Mouse (Mus musculus) forebrain, embryonic 13.5 days (tissue): ENCODE measurements around the gene Mplkip. TPM values are rescaled to one million over a fixed set of nuclear protein-coding genes. Genes with fewer than 3 reads are reported as not detected.

ENCODE experiments used
- ATAC-seq: fragments of 200-750 bp; cut with Nextera tagmentation; 2 replicates; pipeline ENCODE4 v1.8.0; 2017
- H3K27ac ChIP-seq: fragments of 300-500 bp; sonication (generic); 2 replicates; pipeline ENCODE4 v1.5.1; 2015; ENCODE audit warnings: inconsistent platforms, mild to moderate bottlenecking, moderate library complexity
- H3K27me3 ChIP-seq: fragments of 300-500 bp; sonication (generic); 2 replicates; pipeline ENCODE4 v1.6.1; 2015; ENCODE audit warnings: mild to moderate bottlenecking, inconsistent platforms
- H3K36me3 ChIP-seq: fragments of 300-500 bp; sonication (generic); 2 replicates; pipeline ENCODE4 v1.6.1; 2015; ENCODE audit warnings: mild to moderate bottlenecking, inconsistent platforms; ENCODE audit not compliant: poor library complexity, severe bottlenecking
- H3K4me1 ChIP-seq: fragments of 300-500 bp; sonication (generic); 2 replicates; pipeline ENCODE4 v1.6.1; 2015; ENCODE audit warnings: inconsistent platforms
- H3K4me2 ChIP-seq: fragments of 300-500 bp; sonication (generic); 2 replicates; pipeline ENCODE4 v1.6.1; 2015; ENCODE audit warnings: inconsistent platforms, mild to moderate bottlenecking, moderate library complexity
- H3K4me3 ChIP-seq: fragments of 300-500 bp; sonication (generic); 2 replicates; pipeline ENCODE4 v1.5.1; 2015; ENCODE audit warnings: mild to moderate bottlenecking, inconsistent platforms
- H3K9ac ChIP-seq: fragments of 300-500 bp; sonication (generic); 2 replicates; pipeline ENCODE4 v1.6.1; 2015; ENCODE audit warnings: mild to moderate bottlenecking, inconsistent platforms
- H3K9me3 ChIP-seq: fragments of 300-500 bp; sonication (generic); replicated peaks from 2 replicates; pipeline ENCODE4 v1.6.1; 2016; ENCODE audit warnings: inconsistent platforms
- WGBS: fragments of 180-500 bp; shearing (Covaris S2); methylation state at CpG from one replicate; pipeline ENCODE4 v1.1.7; 2015; 5-methylcytosine and 5-hydroxymethylcytosine counted together
- polyA plus RNA-seq: library from polyadenylated mRNA; unstranded; fragments of >200 nt; fragmentation: Nextera tagmentation; extraction: Ambion mirVana; gene quantifications from 2 replicates; pipeline ENCODE4 v1.2.1, GENCODE M21; 2015

Gene Mplkip
- polyA plus RNA-seq: 48.6 and 51.7 TPM in 2 replicates

- peak; percentile 99 for ATAC-seq
- Histone ChIP-seq H3K4me1 (peaks cover 11% of the 10 kb centered on the region), H3K9ac (peak within 1 kb of the TSS; percentile 91), H3K36me3 (no peaks in the 10 kb centered on the region), H3K4me2 (peak within 1 kb of the TSS; percentile 77), H3K4me3 (peak within 1 kb of the TSS; percentile 78), H3K27me3 (no peaks in the 10 kb centered on the region), H3K27ac (peak within 1 kb of the TSS; percentile 87), H3K9me3 (no peaks in the 10 kb centered on the region)
- WGBS: under 1% methylated on average over 64 of the region's 66 CpGs
Observed at GRCm38 (mm10) chr13:17694911-17695699, at the start of gene Mplkip, which contains the start of gene Sugct. Gene Mplkip (plus strand): TSS chr13:17695192. Gene Sugct (minus strand): TSS chr13:17695553.

GRCm38 (mm10) chr13:17667380-17667779 is 27.6 kb upstream of the Mplkip start:
- Histone ChIP-seq H3K27ac (no peak overlapping the region), H3K9me3 (no peaks in the 10 kb centered on the region), H3K36me3 (no peaks in the 10 kb centered on the region), H3K27me3 (no peaks in the 10 kb centered on the region), H3K4me1 (no peaks in the 10 kb centered on the region), H3K4me2 (no peak overlapping the region), H3K4me3 (no peak overlapping the region), H3K9ac (no peak overlapping the region)
- WGBS: 76% methylated on average over 1 of the region's 1 CpGs
- ATAC-seq: no peak

GRCm38 (mm10) chr13:17671122-17671521 is 23.9 kb upstream of the Mplkip start:
- WGBS: 83% methylated on average over 1 of the region's 1 CpGs
- H3K27ac ChIP-seq: no peak overlapping the region
- H3K4me2 ChIP-seq: no peak overlapping the region
- H3K9me3 ChIP-seq: no peaks in the 10 kb centered on the region
- H3K4me1 ChIP-seq: no peaks in the 10 kb centered on the region
- no peak for ATAC-seq
- no peak overlapping the region for H3K9ac ChIP-seq
- H3K4me3 ChIP-seq: no peak overlapping the region
- no peaks in the 10 kb centered on the region for H3K36me3 ChIP-seq
- no peaks in the 10 kb centered on the region for H3K27me3 ChIP-seq

- no peak overlapping the region for H3K27ac ChIP-seq
- no peak for ATAC-seq
- H3K4me3 ChIP-seq: no peak overlapping the region
- H3K9ac ChIP-seq: no peak overlapping the region
- no peaks in the 10 kb centered on the region for H3K27me3 ChIP-seq
- no peaks in the 10 kb centered on the region for H3K9me3 ChIP-seq
- no peaks in the 10 kb centered on the region for H3K36me3 ChIP-seq
- no peak overlapping the region for H3K4me2 ChIP-seq
- no peaks in the 10 kb centered on the region for H3K4me1 ChIP-seq
Observed at GRCm38 (mm10) chr13:17689461-17689860, 5.5 kb upstream of the Mplkip start.

- H3K36me3 ChIP-seq: no peaks in the 10 kb centered on the region
- no peak overlapping the region for H3K4me2 ChIP-seq
- H3K27me3 ChIP-seq: no peaks in the 10 kb centered on the region
- H3K9me3 ChIP-seq: no peaks in the 10 kb centered on the region
- no peak for ATAC-seq
- H3K4me3 ChIP-seq: no peak overlapping the region
- no peak overlapping the region for H3K27ac ChIP-seq
- H3K4me1 ChIP-seq: no peaks in the 10 kb centered on the region
- H3K9ac ChIP-seq: no peak overlapping the region
Observed at GRCm38 (mm10) chr13:17690686-17691085, 4.3 kb upstream of the Mplkip start.

GRCm38 (mm10) chr13:17691436-17691835 is 3.6 kb upstream of the Mplkip start:
- Histone ChIP-seq H3K4me1 (peaks cover 6% of the 10 kb centered on the region; the same call in 1 of the 2 replicates), H3K27me3 (no peaks in the 10 kb centered on the region), H3K4me2 (no peak overlapping the region), H3K36me3 (no peaks in the 10 kb centered on the region), H3K27ac (no peak overlapping the region), H3K4me3 (no peak overlapping the region), H3K9ac (no peak overlapping the region), H3K9me3 (no peaks in the 10 kb centered on the region)
- no peak for ATAC-seq
- 61% methylated on average over 1 of the region's 1 CpGs for WGBS

- WGBS: 61% methylated on average over 5 of the region's 5 CpGs
- no peak overlapping the region for H3K27ac ChIP-seq
- H3K4me3 ChIP-seq: peak overlapping the region; percentile 78; the same call in 1 of the 2 replicates
- H3K9me3 ChIP-seq: no peaks in the 10 kb centered on the region
- peak overlapping the region; percentile 68 for H3K4me2 ChIP-seq
- no peaks in the 10 kb centered on the region for H3K36me3 ChIP-seq
- no peak overlapping the region for H3K9ac ChIP-seq
- H3K4me1 ChIP-seq: peaks cover 11% of the 10 kb centered on the region
- ATAC-seq: no peak
- H3K27me3 ChIP-seq: no peaks in the 10 kb centered on the region
Observed at GRCm38 (mm10) chr13:17693816-17694215, 1.2 kb upstream of the Mplkip start.

GRCm38 (mm10) chr13:17694414-17694813 is 578 bp upstream of the Mplkip start:
- no peaks in the 10 kb centered on the region for H3K27me3 ChIP-seq
- peak overlapping the region; percentile 68 for H3K4me2 ChIP-seq
- H3K9me3 ChIP-seq: no peaks in the 10 kb centered on the region
- H3K36me3 ChIP-seq: no peaks in the 10 kb centered on the region
- H3K4me3 ChIP-seq: peak overlapping the region; percentile 78
- H3K27ac ChIP-seq: no peak overlapping the region
- peaks cover 11% of the 10 kb centered on the region for H3K4me1 ChIP-seq
- under 1% methylated on average over 15 of the region's 25 CpGs for WGBS
- H3K9ac ChIP-seq: peak overlapping the region; percentile 69
- peak; percentile 81 for ATAC-seq

GRCm38 (mm10) chr13:17695898-17696580 is 1.0 kb downstream of the Mplkip start:
- Histone ChIP-seq H3K4me3 (peak overlapping the region; percentile 78), H3K4me2 (peak overlapping the region; percentile 77), H3K36me3 (no peaks in the 10 kb centered on the region), H3K9me3 (no peaks in the 10 kb centered on the region), H3K9ac (peak overlapping the region; percentile 91), H3K4me1 (peaks cover 11% of the 10 kb centered on the region), H3K27me3 (no peaks in the 10 kb centered on the region), H3K27ac (peak overlapping the region; percentile 87; the same call in 1 of the 2 replicates)
- no peak for ATAC-seq
- 14% methylated on average over 7 of the region's 7 CpGs for WGBS

- H3K9me3 ChIP-seq: no peaks in the 10 kb centered on the region
- no peak overlapping the region for H3K4me2 ChIP-seq
- H3K9ac ChIP-seq: no peak overlapping the region
- H3K4me3 ChIP-seq: no peak overlapping the region
- no peaks in the 10 kb centered on the region for H3K27me3 ChIP-seq
- 84% methylated on average over 3 of the region's 3 CpGs for WGBS
- no peaks in the 10 kb centered on the region for H3K36me3 ChIP-seq
- no peak for ATAC-seq
- peaks cover 11% of the 10 kb centered on the region for H3K4me1 ChIP-seq
- no peak overlapping the region for H3K27ac ChIP-seq
Observed at GRCm38 (mm10) chr13:17700090-17700715, 5.2 kb downstream of the Mplkip start.

- Histone ChIP-seq H3K27ac (no peak overlapping the region), H3K36me3 (no peaks in the 10 kb centered on the region), H3K27me3 (no peaks in the 10 kb centered on the region), H3K4me3 (no peak overlapping the region), H3K9me3 (no peaks in the 10 kb centered on the region), H3K4me1 (peaks cover 6% of the 10 kb centered on the region), H3K9ac (no peak overlapping the region), H3K4me2 (no peak overlapping the region)
- ATAC-seq: no peak
Observed at GRCm38 (mm10) chr13:17701322-17701721, 6.3 kb downstream of the Mplkip start.

- Histone ChIP-seq H3K36me3 (no peaks in the 10 kb centered on the region), H3K27me3 (no peaks in the 10 kb centered on the region), H3K4me2 (no peak overlapping the region), H3K27ac (no peak overlapping the region), H3K9me3 (no peaks in the 10 kb centered on the region), H3K9ac (no peak overlapping the region), H3K4me3 (no peak overlapping the region), H3K4me1 (no peaks in the 10 kb centered on the region)
- ATAC-seq: no peak
Observed at GRCm38 (mm10) chr13:17702311-17702710, 7.3 kb downstream of the Mplkip start.
